Mouse (Mus musculus) lung, adult 18-20 months (tissue): Measurements from ENCODE around the gene Zfp141.

Experiments
- DNase-seq, 2 experiments: peaks; one replicate each; pipeline ENCODE4 v3.0.0; 2022; ENCODE audit warnings: mixed read lengths in 2 of 2

Gene Zfp141

DNA sequence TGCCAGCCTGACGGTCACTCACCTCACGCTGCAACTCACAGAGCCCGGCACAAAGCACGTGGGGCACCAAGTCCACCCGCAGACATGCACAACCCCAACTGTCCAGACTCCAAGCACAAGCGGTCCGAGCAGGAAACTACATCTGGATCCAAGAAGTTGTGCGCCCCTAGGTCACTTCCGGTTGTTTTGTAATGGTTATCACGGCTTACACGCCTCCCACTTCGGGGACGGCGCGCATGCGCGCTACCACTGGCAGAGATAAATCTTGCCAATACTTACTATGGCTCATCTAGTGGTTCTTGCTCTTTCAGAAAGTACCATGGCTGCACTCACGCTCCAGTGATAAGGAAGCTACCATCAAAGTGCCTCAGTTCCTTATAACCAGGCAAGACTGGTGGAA lies at the start of gene Zfp141:
TSS of gene Zfp141 (minus strand) at position 153 of the 400 bp plus-strand sequence.
- peak; percentile 85 to 90 for DNase-seq

DNA sequence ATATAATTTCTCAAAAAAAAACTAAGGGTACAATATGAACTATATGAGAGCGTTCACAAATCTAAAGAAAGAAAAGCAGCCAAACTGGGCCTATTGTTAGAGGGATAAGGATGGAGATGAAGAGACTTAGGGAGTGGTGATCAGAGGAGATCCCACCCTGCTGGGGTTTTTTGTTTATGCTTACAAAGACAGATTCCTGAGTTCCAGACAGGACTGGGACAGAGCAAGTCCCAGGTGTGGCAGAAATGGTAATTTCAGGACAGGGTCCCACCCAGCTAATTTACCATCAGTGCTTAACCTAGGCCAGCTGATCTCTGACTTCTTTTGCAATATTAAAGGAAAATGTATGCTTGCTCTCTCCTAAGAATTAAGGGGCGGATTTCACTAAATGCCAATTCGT lies 46.2 kb upstream of the Zfp141 start:
- no peak for DNase-seq

DNA sequence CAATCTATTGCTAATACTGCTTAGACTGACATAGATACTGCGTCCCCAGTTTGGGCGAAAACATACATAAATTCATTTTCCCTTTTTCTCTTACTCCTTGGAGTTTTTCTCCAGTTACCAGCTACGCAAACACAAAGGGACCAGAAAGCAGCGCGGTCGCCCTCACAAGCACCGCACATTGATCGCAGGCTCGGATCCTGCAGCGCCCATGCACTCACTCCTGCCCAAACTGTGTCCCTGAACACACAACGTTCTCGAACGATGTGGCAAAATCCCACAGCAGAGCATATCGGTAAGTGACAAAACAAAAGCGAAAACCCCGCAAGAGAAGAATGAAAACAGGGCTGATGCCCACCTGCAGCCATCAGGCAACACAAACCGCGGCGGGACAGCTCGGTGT lies 354 bp downstream of the Zfp141 start:
- DNase-seq, result peak in 1 of 2 experiments; percentile 3

DNA sequence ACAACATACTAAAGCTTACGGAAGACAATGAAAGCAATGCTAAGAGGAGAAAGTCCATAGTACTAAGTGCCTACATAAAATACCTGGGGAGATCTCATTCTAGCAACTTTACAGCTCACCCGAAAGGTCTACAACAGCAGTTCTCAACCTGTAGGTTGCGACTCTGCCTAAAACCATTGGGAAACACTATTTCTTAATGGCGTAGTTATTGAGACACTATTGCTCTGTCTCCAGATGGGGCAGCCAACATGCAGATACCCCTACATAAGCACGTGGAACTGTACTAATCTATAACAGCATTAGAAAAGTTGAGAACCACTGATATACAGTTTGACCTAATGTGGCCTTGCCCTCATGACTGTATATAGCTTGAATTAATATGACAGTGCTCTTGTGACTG lies 7.3 kb downstream of the Zfp141 start:
- no peak for DNase-seq

DNA sequence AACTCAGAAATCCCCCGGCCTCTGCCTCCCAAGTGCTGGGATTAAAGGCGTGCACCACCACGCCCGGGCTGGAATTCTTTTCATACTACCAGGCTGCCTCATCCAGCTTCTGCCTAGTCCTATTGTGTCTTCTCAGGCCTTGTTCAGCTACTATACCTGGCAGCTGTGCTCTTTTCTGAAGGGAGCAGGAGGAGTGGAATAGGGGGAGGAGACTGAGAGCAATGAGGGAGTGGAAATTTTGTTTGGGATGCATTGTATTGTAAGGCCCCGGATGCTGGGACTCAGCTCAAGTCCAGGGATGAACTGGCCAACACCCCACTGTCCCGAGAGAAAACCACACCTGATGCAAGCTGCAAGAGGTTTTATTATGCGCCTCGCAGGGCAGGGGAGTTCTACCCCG lies 8.2 kb downstream of the Zfp141 start:
- DNase-seq, result no peak

DNA sequence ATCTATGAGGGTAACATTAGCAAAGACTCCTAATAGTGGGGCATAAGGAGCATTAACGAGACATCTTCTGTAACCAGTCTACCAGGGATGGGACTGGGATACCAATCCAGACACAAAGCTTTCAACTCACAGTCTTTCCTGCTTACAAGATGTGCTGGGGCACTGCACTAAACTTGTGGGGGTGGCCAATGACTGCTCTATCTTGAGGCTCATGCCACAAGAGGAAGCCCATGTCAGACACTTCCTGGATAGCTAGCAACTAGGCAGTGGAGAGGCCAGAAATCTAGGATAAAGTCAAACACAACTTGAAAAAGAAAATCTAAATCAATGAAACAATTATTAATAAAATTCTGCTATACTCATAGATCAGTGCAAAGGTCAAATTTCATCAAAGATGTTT lies 9.3 kb downstream of the Zfp141 start:
- no peak for DNase-seq

DNA sequence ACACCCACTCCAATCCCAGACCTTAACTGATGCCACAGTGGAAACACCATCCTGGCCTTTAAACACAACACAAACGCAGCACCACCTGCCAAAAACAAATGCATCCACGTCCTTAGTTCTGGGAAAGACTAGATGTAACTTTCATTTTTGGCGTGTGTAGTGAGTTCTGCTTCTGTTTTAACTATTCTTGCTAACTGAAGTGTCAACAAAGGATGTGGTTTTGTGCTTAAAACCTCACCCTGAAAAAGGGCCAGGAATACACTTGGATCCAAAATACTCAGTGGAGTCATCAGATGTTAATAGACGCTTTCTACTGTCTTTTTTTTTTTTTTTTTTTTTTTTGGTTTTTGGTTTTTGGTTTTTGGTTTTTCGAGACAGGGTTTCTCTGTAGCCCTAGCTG lies 14.7 kb downstream of the Zfp141 start:
- DNase-seq, result no peak

DNA sequence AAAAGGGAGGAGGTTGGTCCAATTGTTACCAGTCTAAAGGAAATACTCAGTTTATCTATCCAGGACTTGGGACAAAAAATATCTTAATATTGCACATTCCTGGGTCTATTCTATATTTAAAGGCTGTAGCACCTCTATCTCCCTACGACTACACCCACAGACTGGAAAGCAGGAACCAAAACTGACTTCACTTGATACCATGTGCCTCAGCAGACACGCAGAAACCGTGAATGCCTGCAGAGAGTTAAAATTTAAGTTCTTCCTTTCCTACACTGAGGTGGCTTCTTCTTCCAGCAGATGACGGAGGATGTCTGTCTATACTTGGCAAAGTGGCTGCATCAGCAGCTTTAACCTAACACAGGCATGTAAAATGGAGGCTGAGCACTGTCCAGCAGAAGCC lies 15.2 kb downstream of the Zfp141 start:
- no peak for DNase-seq

DNA sequence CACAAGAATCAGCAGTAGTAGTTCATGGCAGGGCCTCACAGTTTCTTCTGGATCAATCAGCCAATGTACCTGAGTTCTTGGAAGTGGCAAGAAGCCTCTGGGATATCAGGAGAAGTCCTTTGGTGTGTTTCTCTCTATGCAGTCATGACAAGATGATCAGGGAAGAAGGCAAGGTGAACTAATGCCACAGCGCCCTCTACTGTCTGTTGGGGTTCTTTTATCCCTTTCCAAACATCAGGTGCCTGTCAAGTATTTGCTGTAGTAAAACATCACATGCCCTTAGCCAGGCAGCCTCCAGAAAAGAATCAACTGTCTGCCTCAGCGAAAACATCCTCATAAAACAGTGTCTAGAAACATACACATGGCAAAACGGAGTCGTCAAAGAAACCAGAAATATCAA lies 50.9 kb downstream of the Zfp141 start:
- no peak for DNase-seq

DNA sequence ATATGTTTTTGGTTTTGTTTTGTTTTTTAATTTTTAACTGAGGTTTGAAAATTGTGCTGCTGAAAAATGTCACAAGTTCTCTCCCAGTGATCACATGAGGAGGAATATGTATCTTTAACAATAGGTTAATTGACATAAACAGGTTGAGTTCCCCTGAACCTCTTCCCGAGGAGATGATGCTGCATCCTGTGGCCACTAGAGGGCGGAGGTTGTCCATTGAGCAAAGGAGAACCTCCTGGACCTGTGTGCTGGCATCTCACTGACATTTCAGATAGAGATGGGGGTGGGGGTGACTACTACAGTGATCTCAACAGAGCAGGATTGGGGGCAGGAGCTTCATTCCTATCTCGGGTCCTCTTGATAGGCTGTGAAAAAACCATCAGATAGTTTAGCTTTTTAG lies 54.9 kb downstream of the Zfp141 start:
- peak; percentile 10 to 19 for DNase-seq

DNA sequence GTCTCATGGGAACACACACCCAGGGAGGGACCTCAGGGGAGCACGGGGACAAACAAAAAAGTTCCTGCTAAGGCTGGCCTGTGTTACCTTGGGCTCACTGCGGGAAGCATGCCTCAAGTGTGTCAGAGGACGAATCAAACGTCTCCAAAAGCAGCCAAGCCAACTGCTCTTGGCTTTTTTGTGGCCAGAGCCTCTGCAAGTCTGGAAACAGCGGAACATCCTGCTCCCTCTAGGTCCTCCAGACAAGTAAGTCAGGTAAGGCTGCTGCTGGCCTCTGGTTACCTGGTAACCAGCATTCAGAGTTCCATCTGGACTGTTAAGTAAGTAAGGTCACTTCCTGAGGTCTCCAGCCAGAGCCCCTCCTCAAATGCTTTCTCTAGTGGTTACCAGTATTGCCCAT lies 57.7 kb downstream of the Zfp141 start, which contains the start of gene 4933421I07Rik:
TSS of gene 4933421I07Rik (minus strand) at position 271 of the 400 bp plus-strand sequence.
- no peak for DNase-seq

DNA sequence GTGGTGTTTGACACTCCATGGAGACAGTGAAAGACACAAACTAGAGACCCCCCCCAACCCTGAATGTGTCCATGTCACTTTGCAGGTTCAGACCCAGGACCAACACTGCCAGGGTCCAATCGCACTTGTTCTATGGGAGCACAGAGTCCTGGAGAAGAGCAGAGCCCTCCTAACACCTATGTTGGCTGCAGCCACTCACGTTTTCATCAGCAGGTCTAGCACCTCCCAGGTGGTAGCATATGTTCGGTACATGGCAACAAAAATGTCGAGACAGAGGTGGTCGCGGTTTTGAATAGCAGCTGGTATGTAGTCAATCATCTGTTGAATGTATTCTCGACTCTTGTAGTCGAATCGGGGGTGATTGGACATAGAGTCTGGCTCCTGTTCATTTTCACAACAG lies 58.2 kb downstream of the Zfp141 start:
- DNase-seq, result no peak
